Mouse (Mus musculus): ENCODE measurements around the gene Ece1. TPM values are rescaled to one million over a fixed set of nuclear protein-coding genes. Genes with fewer than 3 reads are reported as not detected.

Gene Ece1
- 41.1 and 41.4 TPM in 2 replicates for polyA plus RNA-seq (2016; fragmentation: Nextera tagmentation; extraction: Ambion mirVana)

DNA sequence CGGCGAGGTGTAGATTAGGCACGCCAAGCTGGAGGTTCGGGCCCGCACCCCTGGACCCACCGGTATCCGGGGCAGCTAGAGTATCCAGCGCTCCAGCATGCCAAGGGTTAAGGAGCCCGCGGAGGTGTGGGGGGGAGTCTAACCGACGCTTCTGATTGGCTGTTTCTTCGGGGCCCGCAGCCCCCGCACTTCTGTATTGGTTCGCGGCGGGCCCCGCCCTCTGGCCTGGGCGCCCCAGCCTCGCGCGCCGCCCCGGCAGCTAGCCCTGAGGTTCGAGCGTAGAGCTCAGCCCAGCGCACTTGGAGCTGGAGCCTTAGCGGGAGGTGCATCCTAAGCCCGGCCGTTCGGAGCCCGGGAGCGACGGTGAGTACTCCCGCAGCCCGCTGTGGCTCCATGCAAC is at the start of gene Ece1:
TSS of gene Ece1 (plus strand) at position 219 of the 400 bp plus-strand sequence.
- Histone ChIP-seq H3K36me3 (no peaks in the 10 kb centered on the region), H3K9me3 (replicated peaks) (no peaks in the 10 kb centered on the region), H3K27me3 (ENCODE audit: low read depth, poor library complexity, severe bottlenecking) (no peaks in the 10 kb centered on the region), H3K27ac (peak within 1 kb of the TSS; percentile 89), H3K4me1 (peaks cover 57% of the 10 kb centered on the region), H3K4me3 (peak within 1 kb of the TSS; percentile 83)
- WGBS, result under 1% methylated on average over 37 of the region's 37 CpGs
- DNase-seq (ENCODE audit: low spot score), result peak; percentile 95

DNA sequence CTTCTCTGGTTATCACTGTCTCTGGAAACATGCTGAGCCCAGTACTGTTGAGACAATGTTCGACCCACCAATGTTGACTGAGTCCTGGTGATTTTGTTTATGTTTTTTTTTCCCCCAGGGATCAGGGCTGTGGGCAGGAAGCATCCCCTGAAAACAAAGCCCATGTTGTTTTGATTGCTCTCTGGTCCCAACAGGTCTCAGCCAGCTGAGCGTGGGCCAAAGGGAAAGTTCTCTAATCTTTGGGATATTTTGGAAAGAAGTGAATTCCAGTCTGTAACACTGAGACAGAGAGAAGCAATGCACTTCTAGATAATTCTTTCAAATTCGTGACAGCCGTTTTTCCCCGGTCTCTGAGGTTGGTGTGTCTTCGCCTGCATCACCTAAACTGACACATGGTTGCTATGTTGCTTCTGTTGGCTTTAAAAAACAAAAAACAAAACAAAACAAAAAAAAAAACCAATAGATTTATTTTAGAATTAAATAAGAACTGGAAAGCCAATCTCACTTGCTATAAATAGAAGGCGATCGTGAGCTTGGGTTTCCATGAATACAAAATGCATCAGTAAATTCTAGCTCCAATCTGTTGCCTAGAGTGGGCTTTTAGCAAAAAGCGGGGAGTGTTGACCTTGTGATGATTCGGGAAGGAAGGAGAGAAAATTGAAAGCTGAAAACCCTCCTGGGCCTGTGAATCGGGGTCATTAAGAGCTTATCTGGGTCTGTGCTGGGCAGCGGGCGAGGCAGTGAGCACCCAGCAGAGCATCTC is 48.9 kb upstream of the Ece1 start:
- H3K4me1 ChIP-seq, result peaks cover 6% of the 10 kb centered on the region; the same call in 1 of the 2 replicates
- H3K27ac ChIP-seq, result no peak overlapping the region
- peaks cover 13% of the 10 kb centered on the region; the same call in 1 of the 2 replicates for H3K27me3 ChIP-seq (ENCODE audit: low read depth, poor library complexity, severe bottlenecking)
- H3K36me3 ChIP-seq, result no peaks in the 10 kb centered on the region
- 66% methylated on average over 13 of the region's 13 CpGs for WGBS
- H3K9me3 ChIP-seq (replicated peaks), result no peaks in the 10 kb centered on the region
- no peak overlapping the region for H3K4me3 ChIP-seq
- DNase-seq (ENCODE audit: low spot score), result no peak

DNA sequence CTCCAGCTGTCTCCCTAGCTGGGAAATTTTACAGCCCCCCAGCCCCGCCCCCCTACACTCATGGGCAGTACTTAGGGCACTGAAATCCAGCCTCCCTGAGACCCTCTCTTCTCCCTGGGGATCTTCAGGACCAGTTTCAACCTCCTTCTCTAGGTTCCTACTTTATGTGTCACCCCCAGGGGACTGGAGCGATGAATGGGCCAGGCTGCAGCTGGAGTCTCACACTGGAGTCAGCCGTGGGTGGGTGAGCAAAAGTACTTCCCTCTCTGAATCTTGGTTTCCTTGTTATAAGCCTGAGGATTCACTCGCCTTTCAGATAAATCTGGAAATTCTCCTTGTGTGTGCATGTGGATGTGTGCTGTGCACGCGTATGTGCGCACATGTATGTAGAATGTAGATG is 47.9 kb upstream of the Ece1 start:
- no peaks in the 10 kb centered on the region for H3K36me3 ChIP-seq
- H3K9me3 ChIP-seq (replicated peaks), result no peaks in the 10 kb centered on the region
- H3K27ac ChIP-seq, result no peak overlapping the region
- no peak overlapping the region for H3K4me3 ChIP-seq
- WGBS, result 80% methylated on average over 7 of the region's 7 CpGs
- H3K27me3 ChIP-seq (ENCODE audit: low read depth, poor library complexity, severe bottlenecking), result peaks cover 13% of the 10 kb centered on the region; the same call in 1 of the 2 replicates
- DNase-seq (ENCODE audit: low spot score), result no peak
- H3K4me1 ChIP-seq, result peaks cover 6% of the 10 kb centered on the region; the same call in 1 of the 2 replicates

DNA sequence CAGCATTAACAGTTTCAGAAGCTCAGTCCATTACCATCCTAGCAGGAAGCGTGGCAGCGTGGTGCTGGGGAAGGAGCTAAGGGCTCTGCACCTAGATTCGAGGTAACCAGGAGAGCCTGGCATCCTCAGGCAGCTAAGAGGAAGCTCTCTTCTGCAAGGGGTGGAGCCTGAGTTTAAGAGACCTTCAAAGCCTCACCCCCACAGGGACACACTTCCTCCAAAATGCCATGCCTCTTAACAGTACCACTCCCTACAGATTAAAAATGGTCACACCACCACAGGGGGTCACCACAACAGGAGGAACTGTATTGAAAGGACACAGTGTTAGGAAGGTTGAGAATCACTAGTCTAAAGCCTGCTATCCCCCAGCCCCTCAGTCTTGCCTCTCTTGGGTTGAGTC is 46.6 kb upstream of the Ece1 start:
- no peaks in the 10 kb centered on the region for H3K9me3 ChIP-seq (replicated peaks)
- 61% methylated on average over 3 of the region's 3 CpGs for WGBS
- H3K4me3 ChIP-seq, result no peak overlapping the region
- peaks cover 6% of the 10 kb centered on the region; the same call in 1 of the 2 replicates for H3K4me1 ChIP-seq
- DNase-seq (ENCODE audit: low spot score), result no peak
- H3K27ac ChIP-seq, result no peak overlapping the region
- H3K36me3 ChIP-seq, result no peaks in the 10 kb centered on the region
- 0 out of 2 replicates have a peak, but pooled peaks cover 6% of the 10 kb centered on the region for H3K27me3 ChIP-seq (ENCODE audit: low read depth, poor library complexity, severe bottlenecking)

DNA sequence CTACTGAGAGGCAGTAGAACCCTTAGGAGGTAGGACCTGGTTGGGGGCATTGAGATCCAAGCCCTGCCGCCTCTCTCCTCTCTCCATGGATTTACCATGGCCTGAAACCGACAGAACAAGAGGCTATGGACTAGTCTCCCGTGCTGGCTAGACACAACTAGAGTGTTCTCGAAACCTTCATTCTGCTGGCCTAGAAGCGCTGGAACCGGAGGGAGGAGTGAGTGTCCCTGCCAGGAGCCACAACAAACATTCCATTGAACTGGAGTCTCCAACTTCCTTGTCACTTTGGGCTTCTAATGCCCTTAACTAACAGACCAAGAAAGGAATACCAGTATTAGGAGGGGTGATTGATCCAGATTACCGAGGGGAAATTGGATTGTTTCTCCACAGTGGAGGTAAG is 45.8 kb upstream of the Ece1 start:
- Histone ChIP-seq H3K27me3 (ENCODE audit: low read depth, poor library complexity, severe bottlenecking) (0 out of 2 replicates have a peak, but pooled peaks cover 6% of the 10 kb centered on the region), H3K27ac (no peak overlapping the region; the same call in 1 of the 2 replicates), H3K36me3 (no peaks in the 10 kb centered on the region), H3K9me3 (replicated peaks) (no peaks in the 10 kb centered on the region), H3K4me3 (no peak overlapping the region), H3K4me1 (peaks cover 9% of the 10 kb centered on the region)
- WGBS, result 81% methylated on average over 7 of the region's 7 CpGs
- DNase-seq (ENCODE audit: low spot score), result no peak

DNA sequence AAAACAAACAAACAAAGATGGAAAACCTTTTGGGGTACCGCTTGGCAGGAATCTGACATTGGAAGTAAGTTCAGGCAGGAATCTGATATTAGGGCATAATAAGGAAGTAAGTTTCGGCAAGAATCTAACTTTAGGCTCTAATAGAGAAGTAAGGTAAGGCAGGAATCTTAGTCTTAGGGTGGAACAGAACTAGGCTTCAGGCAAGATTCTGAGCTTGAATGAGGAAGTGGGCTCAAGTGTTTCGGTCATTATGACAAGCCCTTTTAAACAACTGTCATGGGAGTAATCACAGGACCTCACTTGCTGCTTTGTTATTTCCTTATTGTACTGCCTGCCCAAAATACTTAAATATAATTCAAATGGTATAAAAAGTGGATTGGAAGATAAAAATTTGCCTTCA is 43.7 kb upstream of the Ece1 start:
- Histone ChIP-seq H3K4me1 (peaks cover 9% of the 10 kb centered on the region), H3K27ac (no peak overlapping the region), H3K4me3 (no peak overlapping the region), H3K9me3 (replicated peaks) (no peaks in the 10 kb centered on the region), H3K27me3 (ENCODE audit: low read depth, poor library complexity, severe bottlenecking) (0 out of 2 replicates have a peak, but pooled peaks cover 6% of the 10 kb centered on the region), H3K36me3 (no peaks in the 10 kb centered on the region)
- 95% methylated on average over 3 of the region's 3 CpGs for WGBS
- DNase-seq (ENCODE audit: low spot score), result no peak

DNA sequence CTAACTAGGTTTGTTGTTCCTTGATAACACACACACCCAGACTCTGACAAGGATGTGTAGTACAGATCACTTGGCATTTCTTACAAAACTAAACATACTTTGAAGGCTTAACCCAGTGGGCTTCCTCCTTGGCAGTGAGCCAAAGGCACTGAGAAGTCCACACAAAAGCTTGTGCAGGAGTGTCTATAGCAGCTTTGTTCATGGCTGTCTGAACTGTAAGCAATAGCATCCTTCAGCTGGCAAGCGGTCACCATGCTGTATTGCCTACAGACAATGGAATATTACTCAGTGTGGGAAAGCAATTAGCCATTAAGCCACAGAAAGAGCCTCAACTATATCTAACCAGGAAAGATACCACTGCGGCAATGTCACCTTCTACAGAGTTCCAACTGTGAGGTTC is 42.5 kb upstream of the Ece1 start:
- H3K36me3 ChIP-seq, result no peaks in the 10 kb centered on the region
- DNase-seq (ENCODE audit: low spot score), result no peak
- WGBS, result 100% methylated on average over 2 of the region's 2 CpGs
- no peak overlapping the region for H3K27ac ChIP-seq
- no peak overlapping the region for H3K4me3 ChIP-seq
- H3K9me3 ChIP-seq (replicated peaks), result no peaks in the 10 kb centered on the region
- peaks cover 2% of the 10 kb centered on the region; the same call in 1 of the 2 replicates for H3K4me1 ChIP-seq
- H3K27me3 ChIP-seq (ENCODE audit: low read depth, poor library complexity, severe bottlenecking), result no peaks in the 10 kb centered on the region

DNA sequence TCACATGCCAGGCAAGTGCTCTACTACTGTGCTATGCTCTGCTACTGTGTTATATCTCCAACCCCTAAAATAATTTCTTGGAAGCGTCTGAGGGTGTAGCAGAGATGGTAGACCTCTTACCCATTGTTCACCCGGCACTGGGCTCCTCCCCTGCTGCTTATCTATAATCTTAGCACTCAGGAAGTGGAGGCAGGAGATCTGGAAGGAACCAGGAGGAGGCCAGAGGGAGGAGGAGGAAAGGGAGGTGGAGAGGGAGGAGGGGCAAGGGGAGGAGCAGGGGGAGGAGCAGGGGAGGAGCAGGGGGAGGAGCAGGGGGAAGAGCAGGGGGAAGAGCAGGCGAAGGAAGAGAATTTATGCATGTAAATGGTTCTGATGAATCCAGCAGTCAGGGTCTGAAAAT is 41.3 kb upstream of the Ece1 start:
- Histone ChIP-seq H3K9me3 (replicated peaks) (no peaks in the 10 kb centered on the region), H3K36me3 (no peaks in the 10 kb centered on the region), H3K4me1 (peaks cover 2% of the 10 kb centered on the region; the same call in 1 of the 2 replicates), H3K27ac (no peak overlapping the region), H3K27me3 (ENCODE audit: low read depth, poor library complexity, severe bottlenecking) (no peaks in the 10 kb centered on the region), H3K4me3 (no peak overlapping the region)
- WGBS, result 57% methylated on average over 3 of the region's 3 CpGs
- DNase-seq (ENCODE audit: low spot score), result no peak

DNA sequence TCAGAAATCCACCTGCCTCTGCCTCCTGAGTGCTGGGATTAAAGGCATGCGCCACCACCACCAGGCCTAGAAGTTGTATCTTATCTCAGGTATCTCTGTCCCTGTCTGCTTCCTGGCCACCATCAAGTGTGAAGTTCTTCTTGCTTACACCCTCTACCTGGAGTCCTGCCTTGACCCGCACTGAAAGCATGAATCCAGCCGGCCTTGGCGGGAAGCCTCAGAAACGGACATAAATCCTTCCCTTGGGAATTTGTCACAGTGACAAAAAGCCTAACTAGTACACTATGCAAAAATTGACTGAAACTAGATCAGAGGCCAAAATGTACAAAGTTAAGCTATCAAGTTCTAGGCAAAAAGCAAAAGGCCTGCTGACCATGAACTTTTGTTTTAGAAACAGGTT is 39.5 kb upstream of the Ece1 start:
- DNase-seq (ENCODE audit: low spot score), result no peak
- Histone ChIP-seq H3K27ac (no peak overlapping the region), H3K9me3 (replicated peaks) (no peaks in the 10 kb centered on the region), H3K4me1 (peaks cover 2% of the 10 kb centered on the region; the same call in 1 of the 2 replicates), H3K4me3 (no peak overlapping the region), H3K36me3 (no peaks in the 10 kb centered on the region), H3K27me3 (ENCODE audit: low read depth, poor library complexity, severe bottlenecking) (no peaks in the 10 kb centered on the region)
- 91% methylated on average over 5 of the region's 5 CpGs for WGBS

DNA sequence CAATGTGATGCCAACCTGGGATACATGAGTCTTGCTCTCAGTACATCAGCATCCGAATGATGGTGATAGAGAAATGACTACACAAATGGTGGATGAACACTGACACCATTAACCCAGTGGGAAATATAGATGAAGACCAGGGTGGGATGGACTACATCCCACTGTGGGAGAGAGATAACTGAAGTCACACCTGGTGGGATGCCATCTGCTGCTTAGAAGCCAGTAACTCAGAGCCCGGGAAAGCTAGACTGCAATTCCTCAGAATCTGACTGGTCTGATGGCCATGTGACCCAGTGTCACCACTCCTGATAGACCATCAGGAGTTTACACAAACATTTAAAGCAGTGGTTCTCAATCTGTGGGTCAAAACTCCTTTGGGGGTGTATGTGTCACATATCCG is 38.5 kb upstream of the Ece1 start:
- 89% methylated on average over 3 of the region's 3 CpGs for WGBS

DNA sequence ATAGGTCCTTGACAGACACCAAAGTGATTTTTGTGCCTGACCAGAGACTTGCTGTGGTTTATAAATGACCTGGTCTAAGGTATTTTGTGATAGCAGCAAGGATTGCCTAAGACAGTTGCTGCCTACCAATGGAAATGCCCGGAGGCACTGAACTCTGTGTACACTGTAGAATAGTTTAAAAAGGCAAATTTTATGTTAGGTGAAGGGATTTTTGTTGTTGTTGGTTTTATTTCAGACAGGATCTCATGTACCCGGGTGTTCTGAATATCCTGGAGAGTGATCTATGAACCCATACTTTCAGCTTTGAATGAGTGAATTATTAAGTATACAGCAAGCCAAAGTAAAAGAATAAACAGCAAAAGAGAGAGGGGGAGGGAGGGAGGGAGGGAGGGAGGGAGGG is 37.2 kb upstream of the Ece1 start:
- WGBS, result 88% methylated on average over 2 of the region's 2 CpGs
- H3K4me1 ChIP-seq, result peaks cover 2% of the 10 kb centered on the region; the same call in 1 of the 2 replicates
- DNase-seq (ENCODE audit: low spot score), result no peak
- no peaks in the 10 kb centered on the region for H3K36me3 ChIP-seq
- H3K9me3 ChIP-seq (replicated peaks), result no peaks in the 10 kb centered on the region
- no peak overlapping the region for H3K4me3 ChIP-seq
- H3K27ac ChIP-seq, result no peak overlapping the region
- peaks cover 17% of the 10 kb centered on the region for H3K27me3 ChIP-seq (ENCODE audit: low read depth, poor library complexity, severe bottlenecking)

More for the DNA sequence above, 38.5 kb upstream of the Ece1 start:
- Histone ChIP-seq H3K4me1 (peaks cover 2% of the 10 kb centered on the region; the same call in 1 of the 2 replicates), H3K9me3 (replicated peaks) (no peaks in the 10 kb centered on the region), H3K36me3 (no peaks in the 10 kb centered on the region), H3K4me3 (no peak overlapping the region), H3K27ac (no peak overlapping the region), H3K27me3 (ENCODE audit: low read depth, poor library complexity, severe bottlenecking) (peaks cover 3% of the 10 kb centered on the region)
- DNase-seq (ENCODE audit: low spot score), result no peak

DNA sequence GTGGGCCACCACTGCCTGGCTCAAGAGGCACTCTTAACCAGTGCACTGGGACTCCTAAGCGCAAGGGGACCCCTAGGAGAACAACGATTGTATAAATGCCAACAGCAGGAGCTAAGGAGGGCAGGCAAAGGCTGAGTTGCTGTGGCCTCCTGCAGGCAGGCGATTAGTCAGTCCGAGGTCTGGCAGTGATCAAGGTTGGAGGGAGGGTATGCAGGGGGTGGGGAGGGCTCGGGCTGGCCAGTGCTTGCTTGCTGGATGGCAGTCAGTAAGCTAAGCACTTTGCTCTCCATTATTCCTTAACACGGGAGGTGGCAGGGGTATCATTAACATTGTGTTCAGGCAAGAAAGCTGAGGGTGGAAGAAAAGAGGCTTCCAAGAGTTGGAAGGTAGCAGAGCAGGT is 31.7 kb upstream of the Ece1 start:
- Histone ChIP-seq H3K36me3 (no peaks in the 10 kb centered on the region), H3K27ac (no peak overlapping the region), H3K4me1 (peaks cover 11% of the 10 kb centered on the region), H3K9me3 (replicated peaks) (no peaks in the 10 kb centered on the region), H3K4me3 (no peak overlapping the region), H3K27me3 (ENCODE audit: low read depth, poor library complexity, severe bottlenecking) (peaks cover 35% of the 10 kb centered on the region)
- no peak for DNase-seq (ENCODE audit: low spot score)
- WGBS, result 15% methylated on average over 6 of the region's 6 CpGs

DNA sequence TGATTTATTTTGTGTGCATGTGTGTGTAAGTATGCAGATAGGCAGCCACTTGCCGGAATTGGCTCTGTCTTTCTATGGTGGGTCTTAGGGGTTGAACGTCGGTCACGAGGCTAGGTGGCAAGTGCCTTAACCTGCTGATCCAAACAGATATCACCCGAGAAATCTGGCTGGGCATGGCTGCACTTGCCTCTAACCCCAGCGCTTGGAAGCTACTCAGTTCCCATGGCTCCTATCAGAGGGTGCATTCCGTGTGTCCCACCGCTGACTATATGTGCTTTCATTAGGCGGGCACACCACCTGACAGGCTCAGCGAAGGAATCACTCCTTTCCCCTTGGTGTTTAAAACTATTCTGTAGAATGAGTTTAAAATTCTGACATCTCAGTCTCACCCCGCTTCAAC is 30.4 kb upstream of the Ece1 start:
- no peak overlapping the region for H3K4me3 ChIP-seq
- peaks cover 37% of the 10 kb centered on the region for H3K27me3 ChIP-seq (ENCODE audit: low read depth, poor library complexity, severe bottlenecking)
- no peak for DNase-seq (ENCODE audit: low spot score)
- H3K36me3 ChIP-seq, result no peaks in the 10 kb centered on the region
- no peak overlapping the region for H3K27ac ChIP-seq
- WGBS, result 85% methylated on average over 11 of the region's 11 CpGs
- peaks cover 17% of the 10 kb centered on the region for H3K4me1 ChIP-seq
- no peaks in the 10 kb centered on the region for H3K9me3 ChIP-seq (replicated peaks)
